Mouse (Mus musculus) heart, postnatal 0 days (tissue): ENCODE results near the gene Cxcr2. TPM values are rescaled to one million over a fixed set of nuclear protein-coding genes. Genes with fewer than 3 reads are reported as not detected.

Source experiments
- ATAC-seq: fragments of 200-750 bp; cut with Nextera tagmentation; 2 replicates; pipeline ENCODE4 v1.8.0; 2017; ENCODE audit warnings: low read depth, moderate number of reproducible peaks, moderate library complexity; ENCODE audit not compliant: insufficient read depth
- DNase-seq: peaks from one replicate; pipeline ENCODE4 v3.0.0-alpha.2; 2016; ENCODE audit warnings: low spot score
- H3K27ac ChIP-seq: fragments of 300-500 bp; sonication (generic); 2 replicates; pipeline ENCODE4 v1.5.1; 2014; ENCODE audit warnings: low read depth, mild to moderate bottlenecking
- H3K27me3 ChIP-seq: fragments of 300-500 bp; sonication (generic); 2 replicates; pipeline ENCODE4 v1.6.1; 2014; ENCODE audit warnings: low read length, mixed read lengths; ENCODE audit not compliant: control insufficient read depth, insufficient read depth
- H3K36me3 ChIP-seq: fragments of 300-500 bp; sonication (generic); replicated peaks from 2 replicates; pipeline ENCODE4 v1.6.1; 2014; ENCODE audit warnings: low read length, mixed read lengths; ENCODE audit not compliant: control insufficient read depth, insufficient read depth
- H3K4me1 ChIP-seq: fragments of 300-500 bp; sonication (generic); 2 replicates; pipeline ENCODE4 v1.6.1; 2014; ENCODE audit warnings: antibody characterized with exemption; ENCODE audit not compliant: control insufficient read depth, insufficient read depth
- H3K4me2 ChIP-seq: fragments of 300-500 bp; sonication (generic); 2 replicates; pipeline ENCODE4 v1.6.1; 2014; ENCODE audit warnings: low read depth, mild to moderate bottlenecking, low read length, moderate library complexity
- H3K4me3 ChIP-seq: fragments of 300-500 bp; sonication (generic); 2 replicates; pipeline ENCODE4 v1.5.1; 2014; ENCODE audit warnings: low read depth, low read length
- H3K9ac ChIP-seq: fragments of 300-500 bp; sonication (generic); replicated peaks from 2 replicates; pipeline ENCODE4 v1.6.1; 2014; ENCODE audit warnings: low read depth, low read length, mixed read lengths
- H3K9me3 ChIP-seq: fragments of 300-500 bp; sonication (generic); replicated peaks from 2 replicates; pipeline ENCODE4 v1.6.1; 2016; ENCODE audit warnings: low read length; ENCODE audit not compliant: control insufficient read depth
- CTCF ChIP-seq: IDR thresholded peaks from 2 replicates; pipeline ENCODE4 v1.5.1; 2016; ENCODE audit warnings: antibody characterized with exemption, control low read depth, low read depth
- EP300 ChIP-seq: IDR thresholded peaks from 2 replicates; pipeline ENCODE4 v1.6.1; 2016; ENCODE audit warnings: antibody characterized with exemption, low read depth
- WGBS: fragments of 180-500 bp; shearing (Covaris S2); extraction: QIAGEN DNeasy Blood & Tissue Kit; methylation state at CpG from one replicate; pipeline ENCODE4 v1.1.7; 2014; 5-methylcytosine and 5-hydroxymethylcytosine counted together
- microRNA counts: library from miRNA; unstranded; fragments of <30 nt; microRNA quantifications from one replicate; lab custom pipeline; 2015
- microRNA-seq: library from miRNA; unstranded; fragments of <30 nt; microRNA quantifications from one replicate; pipeline ENCODE4, GENCODE M21; 2016
- polyA plus RNA-seq: library from polyadenylated mRNA; unstranded; fragments of >200 nt; fragmentation: Nextera tagmentation; extraction: Ambion mirVana; gene quantifications from 2 replicates; pipeline ENCODE4 v1.2.1, GENCODE M21; 2015
- total RNA-seq: library from RNA; depleted of rRNA; stranded (reverse); fragments of >200 nt; gene quantifications from 2 replicates; pipeline ENCODE4 v1.2.3, GENCODE M21; 2014; ENCODE audit warnings: low replicate concordance; rRNA removed

Cxcr2 gene
- total and polyA plus RNA-seq, 2 experiments from 2014 or later = 0.08 TPM; not detected in 1

GRCm38 (mm10) chr1:74203457-74203856, 49.7 kb downstream of the Cxcr2 start:
- WGBS = 52% methylated on average over 5 of the region's 5 CpGs
- H3K27ac ChIP-seq = no peak overlapping the region
- no peak for ATAC-seq
- no peaks in the 10 kb centered on the region for H3K9me3 ChIP-seq
- no peaks in the 10 kb centered on the region for H3K36me3 ChIP-seq
- no peak overlapping the region for H3K4me3 ChIP-seq
- H3K27me3 ChIP-seq = no peaks in the 10 kb centered on the region
- TF ChIP-seq CTCF = no peak
- no peak for TF ChIP-seq EP300
- H3K4me1 ChIP-seq = no peaks in the 10 kb centered on the region
- H3K9ac ChIP-seq = no peak overlapping the region
- no peak for DNase-seq
- H3K4me2 ChIP-seq = no peak overlapping the region

GRCm38 (mm10) chr1:74205881-74206280, 52.1 kb downstream of the Cxcr2 start:
- Histone ChIP-seq H3K9me3 (no peaks in the 10 kb centered on the region), H3K27me3 (no peaks in the 10 kb centered on the region), H3K4me3 (no peak overlapping the region), H3K4me1 (no peaks in the 10 kb centered on the region), H3K4me2 (no peak overlapping the region), H3K9ac (no peak overlapping the region), H3K27ac (no peak overlapping the region), H3K36me3 (no peaks in the 10 kb centered on the region)
- ATAC-seq (no peak), DNase-seq (peak; percentile 61)
- TF ChIP-seq EP300 = no peak
- peak; percentile 78 for TF ChIP-seq CTCF
- WGBS = 46% methylated on average over 7 of the region's 7 CpGs

DNA sequence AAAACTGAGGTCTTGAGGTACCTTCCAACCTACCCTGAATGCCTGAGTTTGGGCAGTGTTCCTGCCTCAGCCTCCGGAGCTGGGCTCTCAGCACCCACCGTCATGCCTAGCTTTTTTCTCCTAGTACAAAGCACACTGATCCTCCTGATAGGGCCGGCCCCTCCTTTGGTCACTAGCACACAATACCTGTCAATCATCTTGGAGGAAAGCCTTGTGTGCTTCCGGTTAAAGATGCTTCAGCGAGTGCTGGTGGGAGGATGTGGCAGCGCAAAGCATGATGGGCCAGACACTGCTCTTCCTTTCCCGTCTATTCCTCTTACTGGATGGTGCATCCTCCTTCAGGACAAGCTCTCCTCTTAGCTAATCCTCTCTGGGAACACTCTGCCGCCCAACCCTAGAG, 52.9 kb downstream of the Cxcr2 start:
- WGBS = 67% methylated on average over 8 of the region's 8 CpGs
- Histone ChIP-seq H3K4me3 (no peak overlapping the region), H3K4me2 (no peak overlapping the region), H3K36me3 (no peaks in the 10 kb centered on the region), H3K27ac (no peak overlapping the region), H3K27me3 (no peaks in the 10 kb centered on the region), H3K4me1 (no peaks in the 10 kb centered on the region), H3K9me3 (no peaks in the 10 kb centered on the region), H3K9ac (no peak overlapping the region)
- ATAC-seq (no peak), DNase-seq (no peak)
- TF ChIP-seq CTCF = no peak
- TF ChIP-seq EP300 = no peak

DNA sequence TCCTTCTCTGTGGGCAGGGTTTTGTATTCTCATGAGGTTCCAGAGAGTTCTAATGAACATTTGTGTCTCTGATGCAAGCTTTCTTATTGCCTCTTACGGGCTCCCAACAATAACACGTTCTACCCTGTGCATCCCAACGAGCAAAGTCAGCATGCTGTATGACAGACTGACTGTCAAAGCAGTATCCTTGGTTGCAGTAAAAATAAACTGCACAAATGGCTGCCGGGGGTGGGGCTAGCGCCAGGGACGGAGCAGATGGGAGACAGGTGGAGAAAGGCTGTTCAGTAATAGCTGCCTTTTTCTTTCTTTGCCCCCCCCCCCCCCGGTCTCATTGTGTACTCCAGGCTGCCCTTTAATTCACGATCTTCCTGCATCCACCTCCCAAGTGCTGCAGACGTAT, 54.1 kb downstream of the Cxcr2 start:
- no peaks in the 10 kb centered on the region for H3K36me3 ChIP-seq
- ATAC-seq = no peak
- no peaks in the 10 kb centered on the region for H3K27me3 ChIP-seq
- H3K9me3 ChIP-seq = no peaks in the 10 kb centered on the region
- no peak overlapping the region for H3K4me3 ChIP-seq
- no peak for TF ChIP-seq CTCF
- TF ChIP-seq EP300 = no peak
- no peak for DNase-seq
- no peak overlapping the region for H3K4me2 ChIP-seq
- no peak overlapping the region for H3K27ac ChIP-seq
- H3K9ac ChIP-seq = no peak overlapping the region
- H3K4me1 ChIP-seq = no peaks in the 10 kb centered on the region
- WGBS = 61% methylated on average over 9 of the region's 9 CpGs

DNA sequence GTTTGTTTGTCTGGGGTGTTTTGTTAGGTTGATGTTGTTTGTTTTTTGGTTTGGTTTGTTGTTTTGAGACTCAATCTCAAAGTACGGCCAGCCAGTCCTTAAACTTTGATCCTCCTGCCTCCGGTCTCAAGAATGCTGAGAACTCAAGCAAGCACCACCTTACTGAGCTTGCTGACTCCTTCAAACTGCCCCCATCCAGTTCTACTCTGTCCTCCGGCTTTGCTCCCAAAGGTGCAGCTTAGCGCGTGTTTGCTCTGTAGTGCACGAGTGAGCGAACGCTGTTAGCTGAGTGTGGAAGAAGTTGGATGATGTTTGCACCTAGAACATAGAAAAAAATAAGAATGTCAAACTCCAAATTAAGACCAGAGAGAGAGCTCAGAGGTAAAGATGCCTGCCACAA, 55.2 kb downstream of the Cxcr2 start:
- Histone ChIP-seq H3K27me3 (no peaks in the 10 kb centered on the region), H3K9me3 (no peaks in the 10 kb centered on the region), H3K4me1 (no peaks in the 10 kb centered on the region), H3K4me2 (no peak overlapping the region), H3K36me3 (no peaks in the 10 kb centered on the region), H3K4me3 (no peak overlapping the region), H3K9ac (no peak overlapping the region), H3K27ac (no peak overlapping the region)
- no peak for DNase-seq
- ATAC-seq = no peak
- TF ChIP-seq CTCF (no peak), EP300 (no peak)
- WGBS = 84% methylated on average over 8 of the region's 8 CpGs

MicroRNAs within 50 kb of the gene (microRNA counts, 519-probe panel; counts per million panel counts)
- not detected for microRNA mmu-miR-1928 (lab: Ali Mortazavi, UCI)

Small RNA genes within 50 kb of the gene (microRNA-seq; reads per million reads assigned to microRNA genes)
- gene Mir1928 = not detected

Other genes starting within 250 kb of the Cxcr2 start
- gene Tns1, start 29.5 kb upstream of the Cxcr2 start, total RNA-seq = 458 and 512 TPM in 2 replicates
- gene Tns1, start 29.5 kb upstream of the Cxcr2 start, polyA plus RNA-seq = 108 and 125 TPM in 2 replicates
- gene Rufy4, start 28.4 kb upstream of the Cxcr2 start, total RNA-seq = 0.58 TPM in 1 of 2 replicates, not detected in the other
- gene Rufy4, start 28.4 kb upstream of the Cxcr2 start, polyA plus RNA-seq = 0.37 and 0.52 TPM in 2 replicates
- gene Cxcr1, start 40.6 kb downstream of the Cxcr2 start, total RNA-seq = not detected in 2 replicates
- gene Cxcr1, start 40.6 kb downstream of the Cxcr2 start, polyA plus RNA-seq = not detected in 2 replicates
- 149 and 180 TPM in 2 replicates for gene Arpc2, start 82.1 kb downstream of the Cxcr2 start, total RNA-seq
- gene Arpc2, start 82.1 kb downstream of the Cxcr2 start, polyA plus RNA-seq = 374 and 375 TPM in 2 replicates
- gene Gpbar1, start 124.6 kb downstream of the Cxcr2 start, total RNA-seq = 0.27 TPM in 1 of 2 replicates, not detected in the other
- gene Gpbar1, start 124.6 kb downstream of the Cxcr2 start, polyA plus RNA-seq = 0.22 and 0.33 TPM in 2 replicates
- gene Aamp, start 130.7 kb downstream of the Cxcr2 start, total RNA-seq = 125 and 146 TPM in 2 replicates
- 162 and 165 TPM in 2 replicates for gene Aamp, start 130.7 kb downstream of the Cxcr2 start, polyA plus RNA-seq
- gene Pnkd, start 130.9 kb downstream of the Cxcr2 start, total RNA-seq = 221 and 310 TPM in 2 replicates
- 345 and 362 TPM in 2 replicates for gene Pnkd, start 130.9 kb downstream of the Cxcr2 start, polyA plus RNA-seq
- gene Tmbim1, start 151.6 kb downstream of the Cxcr2 start, total RNA-seq = 55.7 and 100 TPM in 2 replicates
- 41.6 and 44.9 TPM in 2 replicates for gene Tmbim1, start 151.6 kb downstream of the Cxcr2 start, polyA plus RNA-seq
- gene Catip, start 208.1 kb downstream of the Cxcr2 start, total RNA-seq = 0.12 TPM in 1 of 2 replicates, not detected in the other
- gene Catip, start 208.1 kb downstream of the Cxcr2 start, polyA plus RNA-seq = 0.51 and 0.61 TPM in 2 replicates
- gene Slc11a1, start 221.2 kb downstream of the Cxcr2 start, total RNA-seq = 2.0 and 2.5 TPM in 2 replicates
- gene Slc11a1, start 221.2 kb downstream of the Cxcr2 start, polyA plus RNA-seq = 1.6 and 1.8 TPM in 2 replicates
- gene Ctdsp1, start 237.5 kb downstream of the Cxcr2 start, total RNA-seq = 82.6 and 106 TPM in 2 replicates
- 38.0 and 38.4 TPM in 2 replicates for gene Ctdsp1, start 237.5 kb downstream of the Cxcr2 start, polyA plus RNA-seq